Mouse (Mus musculus): ENCODE measurements at regions not wholly inside any gene's neighbourhood (a gene's known extent, or its start where the extent isn't known, plus 50 kb on each side); places are given as distances from the start of the nearest gene placed in this dataset.

DNA sequence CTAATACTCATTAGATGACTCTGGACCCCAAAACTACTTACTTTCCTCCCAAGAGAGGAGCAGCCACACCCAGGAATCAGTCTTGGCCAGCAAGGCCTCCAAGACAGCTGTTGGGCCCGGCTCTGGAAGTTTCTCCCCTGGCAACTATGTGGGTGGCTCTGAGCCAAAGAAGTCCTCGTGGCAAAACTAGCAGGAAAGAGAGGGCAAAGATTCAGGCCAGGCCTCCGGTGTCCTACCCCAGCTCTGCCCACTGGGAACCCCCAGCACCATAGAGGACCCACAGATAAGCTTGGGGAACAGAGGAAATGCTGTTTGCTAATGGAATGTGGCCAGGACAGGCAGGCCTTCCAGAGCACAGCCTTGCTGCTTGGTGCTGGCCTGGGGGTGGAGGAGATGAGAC lies 51.9 kb upstream of the Kdm8 start:
- Histone ChIP-seq H3K4me3 (replicated peaks; ENCODE audit: low read depth, low read length) (no peak overlapping the region), H3K9ac (ENCODE audit: low read depth, low read length) (no peak overlapping the region), H3K4me1 (replicated peaks; ENCODE audit: insufficient read depth, low read length) (no peaks in the 10 kb centered on the region), H3K36me3 (ENCODE audit: insufficient read depth, low read length) (no peaks in the 10 kb centered on the region), H3K9me3 (replicated peaks; ENCODE audit: low read length) (no peaks in the 10 kb centered on the region), H3K27ac (no peak overlapping the region), H3K27me3 (ENCODE audit: insufficient read depth, low read length) (no peaks in the 10 kb centered on the region; the same call in 1 of the 2 replicates), H3K4me2 (ENCODE audit: low read length) (no peak overlapping the region)
- ATAC-seq (replicated peaks; ENCODE audit: low FRiP score, low read depth) (no peak), DNase-seq (ENCODE audit: low spot score) (no peak)
- WGBS: 57% methylated on average over 3 of the region's 3 CpGs
- TF ChIP-seq CTCF (IDR thresholded peaks at IDR 0.05; ENCODE audit: low read depth): no peak

DNA sequence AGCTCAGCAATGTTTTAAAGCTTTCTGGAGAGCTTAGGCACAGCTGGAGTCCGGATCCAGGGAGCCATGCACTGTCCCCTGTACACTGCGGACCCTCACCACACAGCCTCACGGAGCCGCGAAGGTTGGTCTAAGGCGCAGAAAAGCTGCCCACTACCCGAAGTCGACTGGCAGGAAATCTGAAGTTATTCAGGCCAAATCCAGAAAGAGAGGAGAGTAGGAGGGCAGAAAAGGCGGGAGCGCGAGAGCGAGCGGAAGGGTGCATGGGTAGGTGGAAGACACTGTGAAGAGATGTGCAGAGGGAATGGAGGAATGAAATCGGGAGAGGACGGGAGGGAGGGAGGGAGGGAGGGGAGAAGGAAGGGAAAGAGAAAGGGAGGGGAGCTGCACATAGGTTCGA lies 51.2 kb upstream of the Kdm8 start:
- H3K4me2 ChIP-seq (ENCODE audit: low read length): peak overlapping the region; percentile 70
- 2% methylated on average over 16 of the region's 16 CpGs for WGBS
- H3K9ac ChIP-seq (ENCODE audit: low read depth, low read length): peak overlapping the region; percentile 42; the same call in 1 of the 2 replicates
- H3K27me3 ChIP-seq (ENCODE audit: insufficient read depth, low read length): no peaks in the 10 kb centered on the region; the same call in 1 of the 2 replicates
- no peak for DNase-seq (ENCODE audit: low spot score)
- 0 out of 2 replicates have a peak, but pooled peaks have one; percentile 16 for ATAC-seq (replicated peaks; ENCODE audit: low FRiP score, low read depth)
- peak overlapping the region; percentile 33 for H3K4me3 ChIP-seq (replicated peaks; ENCODE audit: low read depth, low read length)
- H3K9me3 ChIP-seq (replicated peaks; ENCODE audit: low read length): no peaks in the 10 kb centered on the region
- H3K4me1 ChIP-seq (replicated peaks; ENCODE audit: insufficient read depth, low read length): no peaks in the 10 kb centered on the region
- no peak for TF ChIP-seq CTCF (IDR thresholded peaks at IDR 0.05; ENCODE audit: low read depth)
- H3K27ac ChIP-seq: no peak overlapping the region
- no peaks in the 10 kb centered on the region for H3K36me3 ChIP-seq (ENCODE audit: insufficient read depth, low read length)

DNA sequence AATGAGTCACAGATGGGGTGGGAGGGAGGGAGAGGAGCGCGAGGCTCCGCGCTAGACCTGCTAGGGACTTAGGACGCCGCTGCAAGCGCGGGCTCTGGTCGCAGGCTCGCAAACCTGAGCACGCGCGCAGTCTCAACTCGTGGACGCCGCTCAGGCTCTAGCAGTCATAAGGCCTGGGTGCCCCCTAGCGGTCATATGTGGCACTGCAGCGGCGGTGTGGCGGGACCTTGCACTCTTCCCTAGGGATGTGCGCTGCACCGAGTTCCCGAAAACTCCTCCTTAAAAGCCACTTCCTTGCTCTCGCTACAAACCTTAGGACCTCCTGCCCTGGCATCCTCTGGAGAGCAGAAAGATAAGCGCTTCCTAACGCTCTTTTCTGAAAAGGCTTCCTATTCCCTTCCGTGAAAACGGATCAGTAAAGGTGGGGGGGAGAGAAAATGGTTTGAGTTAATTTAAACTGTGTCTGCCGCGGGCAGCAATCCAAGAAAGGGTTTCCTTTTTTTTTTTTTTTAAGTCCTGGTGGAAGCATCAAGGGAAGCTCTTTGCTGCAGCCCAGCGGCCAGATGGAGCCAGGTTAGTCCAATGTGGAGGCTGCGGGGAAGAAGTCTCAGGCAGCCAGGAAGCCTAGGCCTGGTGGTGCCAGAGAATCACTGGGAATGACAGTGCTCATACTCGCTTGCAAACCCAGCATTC lies 50.7 kb upstream of the Kdm8 start:
- Histone ChIP-seq H3K4me1 (replicated peaks; ENCODE audit: insufficient read depth, low read length) (no peaks in the 10 kb centered on the region), H3K4me2 (ENCODE audit: low read length) (peak overlapping the region; percentile 70), H3K9me3 (replicated peaks; ENCODE audit: low read length) (no peaks in the 10 kb centered on the region), H3K4me3 (replicated peaks; ENCODE audit: low read depth, low read length) (peak overlapping the region; percentile 33), H3K36me3 (ENCODE audit: insufficient read depth, low read length) (no peaks in the 10 kb centered on the region), H3K27me3 (ENCODE audit: insufficient read depth, low read length) (no peaks in the 10 kb centered on the region; the same call in 1 of the 2 replicates), H3K9ac (ENCODE audit: low read depth, low read length) (peak overlapping the region; percentile 9; the same call in 1 of the 2 replicates), H3K27ac (no peak overlapping the region)
- DNase-seq (ENCODE audit: low spot score) (peak; percentile 97), ATAC-seq (replicated peaks; ENCODE audit: low FRiP score, low read depth) (peak; percentile 83)
- 1% methylated on average over 33 of the region's 33 CpGs for WGBS
- peak; percentile 92 for TF ChIP-seq CTCF (IDR thresholded peaks at IDR 0.05; ENCODE audit: low read depth)
